Mouse (Mus musculus): ENCODE measurements around the gene 0610009B22Rik. TPM values are rescaled to one million over a fixed set of nuclear protein-coding genes. Genes with fewer than 3 reads are reported as not detected.
A peak's percentile ranks its signal among the peaks of the same experiment; 100 is the strongest.
"Not testable (repeated sequence)": the region's sequence is repeated elsewhere in the genome, so short reads cannot be mapped to it uniquely, and the experiment has no call there.

Gene 0610009B22Rik
- total RNA-seq (2021), result 10 to 100 TPM; 34.3 to 35.3 TPM

- intact Hi-C loops (cut with DNase I), result loop anchor here (10.0 kb wide), 1 partner anchor 404 kb away; the partner anchor contains the start of gene Col23a1
- DNase-seq (ENCODE audit: low spot score in 2 of 2), result peak; percentile 100
Observed at GRCm38 (mm10) chr11:51688330-51689328, at the start of gene 0610009B22Rik. Gene 0610009B22Rik (minus strand): TSS chr11:51688874.

GRCm38 (mm10) chr11:51734218-51734617, 45.5 kb upstream of the 0610009B22Rik start:
- DNase-seq (ENCODE audit: low spot score in 2 of 2); intact Hi-C loops (cut with DNase I): not testable (repeated sequence)

- intact Hi-C loops (cut with DNase I), result no loop called here
Observed at GRCm38 (mm10) chr11:51732883-51733282, 44.2 kb upstream of the 0610009B22Rik start.

GRCm38 (mm10) chr11:51721066-51721465, 32.4 kb upstream of the 0610009B22Rik start:
- intact Hi-C loops (cut with DNase I), result no loop called here

More at GRCm38 (mm10) chr11:51732883-51733282, 44.2 kb upstream of the 0610009B22Rik start:
- DNase-seq (ENCODE audit: low spot score in 2 of 2), result no peak

GRCm38 (mm10) chr11:51707080-51707479, 18.4 kb upstream of the 0610009B22Rik start:
- intact Hi-C loops (cut with DNase I), result no loop called here
- no peak for DNase-seq (ENCODE audit: low spot score in 2 of 2)

More at GRCm38 (mm10) chr11:51721066-51721465, 32.4 kb upstream of the 0610009B22Rik start:
- DNase-seq (ENCODE audit: low spot score in 2 of 2), result no peak

GRCm38 (mm10) chr11:51706451-51706850, 17.8 kb upstream of the 0610009B22Rik start:
- DNase-seq (ENCODE audit: low spot score in 2 of 2), result no peak
- intact Hi-C loops (cut with DNase I), result no loop called here

- DNase-seq (ENCODE audit: low spot score in 2 of 2), result peak in 1 of 2 experiments; percentile 23
- intact Hi-C loops (cut with DNase I), result no loop called here
Observed at GRCm38 (mm10) chr11:51703379-51703998, 14.8 kb upstream of the 0610009B22Rik start.

- intact Hi-C loops (cut with DNase I), result no loop called here
- no peak for DNase-seq (ENCODE audit: low spot score in 2 of 2)
Observed at GRCm38 (mm10) chr11:51702831-51703230, 14.2 kb upstream of the 0610009B22Rik start.

- intact Hi-C loops (cut with DNase I), result no loop called here
- DNase-seq (ENCODE audit: low spot score in 2 of 2), result no peak
Observed at GRCm38 (mm10) chr11:51694984-51695383, 6.3 kb upstream of the 0610009B22Rik start.

- intact Hi-C loops (cut with DNase I); DNase-seq (ENCODE audit: low spot score in 2 of 2): not testable (repeated sequence)
Observed at GRCm38 (mm10) chr11:51690597-51690996, 1.9 kb upstream of the 0610009B22Rik start.

- intact Hi-C loops (cut with DNase I), result loop anchor here (10.0 kb wide), 1 partner anchor 405 kb away; the partner anchor contains the start of gene Col23a1
- DNase-seq (ENCODE audit: low spot score in 2 of 2), result no peak
Observed at GRCm38 (mm10) chr11:51689343-51689742, 669 bp upstream of the 0610009B22Rik start.

GRCm38 (mm10) chr11:51681976-51682374, 6.7 kb downstream of the 0610009B22Rik start:
- intact Hi-C loops (cut with DNase I), result loop anchor here (1.0 to 10.0 kb wide), 2 partner anchors 65 to 397 kb away; partner anchors contain the start of gene Col23a1
- no peak for DNase-seq (ENCODE audit: low spot score in 2 of 2)

GRCm38 (mm10) chr11:51681324-51681975, 7.2 kb downstream of the 0610009B22Rik start:
- intact Hi-C loops (cut with DNase I), result loop anchor here (1.0 to 10.0 kb wide), 2 partner anchors 64 to 397 kb away; partner anchors contain the start of gene Col23a1
- DNase-seq (ENCODE audit: low spot score in 2 of 2), result peak; percentile 82 to 88

- DNase-seq (ENCODE audit: low spot score in 2 of 2), result no peak
- intact Hi-C loops (cut with DNase I), result no loop called here
Observed at GRCm38 (mm10) chr11:51679466-51679865, 9.2 kb downstream of the 0610009B22Rik start.

GRCm38 (mm10) chr11:51677737-51678418, 10.8 kb downstream of the 0610009B22Rik start:
- DNase-seq (ENCODE audit: low spot score in 2 of 2), result no peak
- intact Hi-C loops (cut with DNase I), result no loop called here

- DNase-seq (ENCODE audit: low spot score in 2 of 2), result no peak
- intact Hi-C loops (cut with DNase I), result no loop called here
Observed at GRCm38 (mm10) chr11:51675386-51675785, 13.3 kb downstream of the 0610009B22Rik start.

- intact Hi-C loops (cut with DNase I), result no loop called here
- DNase-seq (ENCODE audit: low spot score in 2 of 2), result no peak
Observed at GRCm38 (mm10) chr11:51673291-51673690, 15.4 kb downstream of the 0610009B22Rik start.

- intact Hi-C loops (cut with DNase I), result no loop called here
- DNase-seq (ENCODE audit: low spot score in 2 of 2), result no peak
Observed at GRCm38 (mm10) chr11:51671376-51671775, 17.3 kb downstream of the 0610009B22Rik start.

- no peak for DNase-seq (ENCODE audit: low spot score in 2 of 2)
- intact Hi-C loops (cut with DNase I), result no loop called here
Observed at GRCm38 (mm10) chr11:51670846-51671245, 17.8 kb downstream of the 0610009B22Rik start.
